Mouse (Mus musculus) left cerebral cortex, postnatal 25 days (tissue): ENCODE data around the gene Bptf. TPM values are rescaled to one million over a fixed set of nuclear protein-coding genes. Genes with fewer than 3 reads are reported as not detected.
"Not testable (repeated sequence)": the region's sequence is repeated elsewhere in the genome, so short reads cannot be mapped to it uniquely, and the experiment has no call there.

ENCODE experiments used
- DNase-seq, 2 experiments: peaks; one replicate each; pipeline ENCODE4 v3.0.0; 2022; ENCODE audit warnings: low spot score in 2 of 2, mixed read lengths in 1 of 2
- intact Hi-C: fragments of 180-260 bp; cut with DNase I; formaldehyde crosslinking; loops from one replicate; pipeline ENCODE4 v1.15.1; 2025
- total RNA-seq, 2 experiments: library from RNA; stranded (reverse); gene quantifications; 2 replicates each; pipeline ENCODE4 v1.2.3; 2021

The Bptf gene
- total RNA-seq, 2 experiments from 2014 or later = 59.9 to 60.6 TPM

DNA sequence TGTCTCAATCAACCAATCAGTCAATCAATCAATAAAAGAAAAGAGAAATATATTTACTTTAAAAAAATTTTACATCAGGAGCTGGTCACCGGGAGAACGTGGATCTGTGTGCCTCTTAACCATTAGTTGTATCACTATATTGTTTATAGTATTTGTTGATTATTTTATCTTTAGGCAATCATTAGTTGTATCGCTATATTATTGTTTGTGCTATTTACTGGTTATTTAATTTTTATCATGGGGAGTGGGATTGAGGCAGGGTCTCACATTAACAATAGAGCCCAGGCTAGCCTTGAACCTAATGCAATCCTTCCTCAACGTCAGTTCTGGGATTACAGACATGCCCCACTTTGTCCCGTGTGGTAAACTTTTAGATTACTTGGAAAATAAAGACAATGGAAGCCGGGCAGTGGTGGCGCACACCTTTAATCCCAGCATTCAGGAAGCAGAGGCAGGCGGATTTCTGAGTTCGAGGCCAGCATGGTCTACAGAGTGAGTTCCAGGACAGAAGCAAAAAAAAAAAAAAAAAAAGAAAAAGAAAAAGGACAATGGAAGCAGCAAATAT, 131.9 kb downstream of the Bptf start:
- no peak for DNase-seq
- intact Hi-C loops = loop anchor here (5.0 kb wide), 1 partner anchor 213 kb away; the partner anchor contains the start of genes Cep95 and Ddx5

DNA sequence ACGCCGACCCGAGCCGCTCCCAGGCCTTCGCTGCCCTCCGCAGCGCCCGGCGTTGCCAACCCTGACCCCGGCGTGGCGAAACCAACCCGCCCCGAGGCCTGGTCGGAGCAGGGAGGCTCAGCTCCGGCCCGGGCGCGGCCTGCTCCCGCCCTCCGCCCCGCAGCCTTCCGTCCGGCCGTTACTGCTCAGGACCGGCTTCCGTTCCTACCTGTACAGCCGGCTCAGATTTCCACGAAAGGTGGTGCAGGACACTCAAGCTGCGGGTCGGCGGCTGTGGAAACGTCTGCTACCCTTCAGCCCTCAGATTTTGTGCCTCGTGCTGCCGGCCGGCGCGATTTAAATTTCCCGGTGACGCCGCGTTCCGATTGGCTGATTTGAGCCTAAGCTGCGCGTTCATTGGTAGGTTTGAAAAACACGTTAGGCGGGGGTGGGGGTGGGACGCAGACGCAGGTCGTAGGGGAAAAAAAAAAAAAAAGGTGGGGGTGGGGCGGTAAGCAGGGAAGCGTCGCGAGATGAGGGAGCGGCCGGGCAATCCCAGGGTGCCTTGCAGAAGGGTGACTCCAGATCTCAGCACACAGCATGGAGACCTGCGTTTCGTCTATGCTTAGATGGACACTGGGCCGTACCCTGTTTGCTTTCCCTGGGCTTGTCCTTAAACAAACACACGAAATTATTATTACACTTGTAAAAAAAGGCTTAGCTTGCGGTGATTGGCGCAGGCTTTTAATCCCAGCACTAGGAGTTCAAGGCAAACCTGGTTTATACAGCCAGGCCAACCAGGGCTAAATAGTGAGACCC, 132.6 kb downstream of the Bptf start, which contains the start of gene Kpna2:
Gene Kpna2, minus strand, starts transcription at position 391 of the 798 bp plus-strand sequence.
- peak; percentile 85 to 94 for DNase-seq
- intact Hi-C loops = loop anchor here (5.0 kb wide), 1 partner anchor 212 kb away; the partner anchor contains the start of genes Cep95 and Ddx5

DNA sequence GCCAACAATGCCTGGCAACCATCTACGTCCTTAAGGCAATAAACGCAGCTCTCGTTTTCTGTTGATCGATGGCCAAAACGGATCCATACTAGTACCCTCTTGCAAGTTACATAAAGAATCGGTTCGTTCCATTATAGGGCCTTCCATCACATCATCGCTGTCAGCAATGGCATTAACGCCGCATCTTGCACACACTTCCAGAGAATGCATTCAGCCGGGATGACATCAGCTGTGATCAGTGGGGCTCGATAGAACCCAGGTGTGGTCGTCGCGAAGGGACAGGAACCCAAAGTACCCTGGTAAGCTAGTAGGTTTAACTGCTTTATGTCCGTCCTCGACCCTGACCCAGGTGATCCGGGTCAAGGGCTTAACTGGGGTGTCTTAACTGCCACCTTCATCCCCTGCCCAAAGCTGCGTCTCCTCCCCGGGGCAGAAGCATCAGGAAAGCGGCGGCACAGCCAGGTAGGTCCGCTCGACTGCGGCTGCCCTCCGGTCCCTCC, 133.2 kb downstream of the Bptf start:
- DNase-seq = peak; percentile 41 to 43
- intact Hi-C loops = loop anchor here (5.0 kb wide), 1 partner anchor 211 kb away; the partner anchor contains the start of genes Cep95 and Ddx5

DNA sequence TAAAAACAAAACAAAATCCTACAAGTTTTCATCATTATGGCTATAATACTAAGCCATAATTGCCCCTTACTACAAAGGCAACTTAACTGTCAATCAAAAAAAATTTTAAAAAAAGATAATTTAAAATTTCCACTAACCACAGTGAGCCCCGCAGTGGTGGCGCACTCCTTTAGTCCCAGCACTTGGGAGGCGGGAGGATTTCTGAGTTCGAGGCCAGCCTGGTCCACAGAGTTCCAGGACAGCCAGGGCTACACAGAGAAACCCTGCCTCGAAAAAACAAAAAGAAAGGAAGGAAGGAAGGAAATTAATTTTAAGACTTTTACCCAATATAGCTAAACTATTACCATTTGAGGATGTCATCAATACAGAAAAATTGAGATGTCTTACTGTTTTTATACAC, 134.0 kb downstream of the Bptf start:
- no peak for DNase-seq
- intact Hi-C loops = loop anchor here (5.0 kb wide), 1 partner anchor 211 kb away; the partner anchor contains the start of genes Cep95 and Ddx5

DNA sequence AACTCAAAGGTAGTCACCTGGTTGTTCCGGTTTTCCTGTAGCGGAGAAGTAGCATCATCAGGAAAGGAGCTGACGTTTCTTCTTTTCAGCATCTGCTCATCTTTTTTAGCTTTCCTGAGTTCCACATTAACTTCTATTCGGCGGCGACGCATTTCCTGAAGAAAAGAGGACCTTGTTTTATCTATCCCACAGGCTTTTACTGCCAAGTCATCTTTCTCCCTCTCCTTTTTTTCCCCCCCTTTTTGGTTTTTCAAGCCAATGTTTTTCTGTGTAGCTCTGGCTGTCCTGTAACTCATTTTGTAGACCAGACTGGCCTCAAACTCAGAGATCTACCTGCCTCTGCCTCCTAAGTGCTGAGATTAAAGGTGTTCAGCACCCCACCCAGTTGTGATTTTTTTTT, 135.4 kb downstream of the Bptf start:
- DNase-seq = not testable (repeated sequence)
- intact Hi-C loops = loop anchor here (5.0 kb wide), 1 partner anchor 209 kb away; the partner anchor contains the start of genes Cep95 and Ddx5

DNA sequence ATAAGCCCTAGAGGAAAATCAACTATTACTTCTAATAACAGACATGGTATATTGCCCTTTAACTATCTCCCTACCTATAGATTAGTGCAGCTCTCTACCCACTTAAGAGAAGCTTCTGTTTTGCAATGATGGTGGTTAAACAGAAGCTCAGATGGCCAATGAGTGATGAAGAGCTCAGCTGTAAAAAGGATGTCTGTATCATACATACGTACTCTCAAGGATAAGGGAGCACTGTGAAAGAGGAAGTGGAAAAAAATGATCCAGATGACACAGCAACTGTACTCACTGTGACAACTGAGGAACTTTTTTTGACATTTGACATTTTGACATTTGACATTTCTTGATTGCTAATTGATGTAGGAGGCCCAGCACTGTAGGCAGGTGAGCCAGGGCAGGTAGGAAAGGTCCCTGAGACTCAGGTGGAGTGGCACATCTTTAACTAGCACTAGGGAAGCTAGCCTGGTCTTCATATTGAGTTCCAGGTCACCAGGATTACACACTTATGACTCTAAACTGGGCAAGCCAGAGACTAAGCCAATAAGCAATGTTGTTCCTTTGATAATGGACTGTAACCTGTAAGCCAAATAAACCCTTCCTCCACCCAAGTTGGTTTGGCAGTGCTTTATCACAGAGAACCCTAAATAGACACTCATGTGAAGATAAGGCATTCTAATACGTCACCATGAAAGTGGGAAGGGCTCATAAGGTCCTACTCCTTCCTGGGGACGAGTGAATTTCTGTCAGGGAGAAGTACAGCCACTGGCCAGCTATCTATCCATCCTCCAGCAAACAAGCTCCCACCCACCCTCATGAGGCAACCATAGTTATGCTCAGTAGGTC, 137.5 kb downstream of the Bptf start:
- intact Hi-C loops = loop anchor here (5.0 kb wide), 1 partner anchor 207 kb away; the partner anchor contains the start of genes Cep95 and Ddx5
- DNase-seq = no peak

DNA sequence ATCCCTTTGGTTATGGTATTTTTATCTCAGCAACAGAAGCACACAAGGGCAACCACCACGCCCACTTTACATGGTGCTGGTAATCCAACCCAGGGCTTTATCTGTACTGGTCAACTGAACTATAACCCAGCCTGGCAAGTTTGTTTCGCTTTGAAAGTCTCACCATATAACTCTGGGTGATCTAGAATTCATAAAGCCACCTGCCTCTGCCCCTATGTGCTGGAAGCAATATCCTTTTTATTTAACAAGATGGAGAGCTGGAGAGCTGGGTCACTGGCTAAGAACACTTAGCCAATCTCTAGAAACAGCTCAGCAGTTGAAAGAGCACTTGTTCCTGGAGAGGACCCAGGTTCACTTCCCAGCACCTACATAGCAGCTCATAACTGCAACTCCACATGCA, 144.5 kb downstream of the Bptf start:
- no peak for DNase-seq
- intact Hi-C loops = no loop called here

DNA sequence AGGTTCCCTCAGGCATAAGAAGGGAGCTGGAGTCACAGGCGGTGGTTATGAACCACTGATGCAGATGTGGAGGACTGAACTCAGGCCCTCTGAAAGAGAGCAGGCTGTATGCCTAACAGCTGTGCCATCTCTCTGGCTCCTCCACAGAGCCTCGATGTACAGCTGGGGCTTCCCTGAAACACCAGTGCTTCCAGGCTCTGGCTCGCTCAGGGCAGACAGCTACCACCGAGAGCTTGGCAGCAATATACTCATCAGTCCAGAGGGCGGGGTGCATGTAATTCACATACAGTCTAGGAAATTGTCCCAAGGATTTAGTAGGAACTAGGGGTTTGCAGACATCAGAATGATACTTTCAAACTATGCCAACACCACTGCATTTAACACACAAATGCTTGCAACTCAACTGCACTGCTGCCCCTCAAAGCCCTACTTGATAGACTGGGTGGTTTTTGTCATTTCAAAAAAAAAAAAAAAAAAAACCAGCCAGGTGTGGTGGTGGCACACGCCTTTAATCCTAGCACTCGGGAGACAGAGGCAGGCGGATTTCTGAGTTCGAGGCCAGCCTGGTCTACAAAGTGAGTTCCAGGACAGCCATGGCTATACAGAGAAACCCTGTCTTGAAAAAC, 145.8 kb downstream of the Bptf start:
- intact Hi-C loops, DNase-seq: not testable (repeated sequence)

Other genes starting within 250 kb of the Bptf start
- gene Smurf2, start 211.4 kb downstream of the Bptf start, total RNA-seq = 10 to 100 TPM; 27.1 to 30.6 TPM
- 10 to 100 TPM; 23.7 to 29.3 TPM for gene Kpna2, start 132.6 kb downstream of the Bptf start, total RNA-seq
- gene 1810010H24Rik, start 106.4 kb downstream of the Bptf start, total RNA-seq = 1 to 10 TPM; 2.9 to 4.6 TPM
- gene Nol11, start 57.3 kb upstream of the Bptf start, total RNA-seq = 10 to 100 TPM; 25.3 to 25.5 TPM